Mouse (Mus musculus) ES-Bruce4 (cell line): ENCODE measurements at regions not wholly inside any gene's neighbourhood (a gene's known extent, or its start where the extent isn't known, plus 50 kb on each side); places are given as distances from the start of the nearest gene placed in this dataset.

ENCODE experiments used
- CTCF ChIP-seq: IDR thresholded peaks from one replicate; pipeline ENCODE4 v1.8.1; 2011; ENCODE audit warnings: low read depth, low read length
- EP300 ChIP-seq: IDR thresholded peaks from 2 replicates; pipeline ENCODE4 v1.6.1; 2011; ENCODE audit warnings: low read depth, low read length; ENCODE audit not compliant: insufficient read depth
- POLR2A ChIP-seq: IDR thresholded peaks from one replicate; pipeline ENCODE4 v1.8.1; 2011; ENCODE audit warnings: low read length; ENCODE audit not compliant: insufficient read depth

- TF ChIP-seq CTCF (no peak), EP300 (no peak), POLR2A (no peak)
Measured at GRCm38 (mm10) chr16:55720430-55720829, 118.3 kb downstream of the Nfkbiz start.
